Mouse (Mus musculus): Measurements from ENCODE around the gene Ccdc85a.

DNA sequence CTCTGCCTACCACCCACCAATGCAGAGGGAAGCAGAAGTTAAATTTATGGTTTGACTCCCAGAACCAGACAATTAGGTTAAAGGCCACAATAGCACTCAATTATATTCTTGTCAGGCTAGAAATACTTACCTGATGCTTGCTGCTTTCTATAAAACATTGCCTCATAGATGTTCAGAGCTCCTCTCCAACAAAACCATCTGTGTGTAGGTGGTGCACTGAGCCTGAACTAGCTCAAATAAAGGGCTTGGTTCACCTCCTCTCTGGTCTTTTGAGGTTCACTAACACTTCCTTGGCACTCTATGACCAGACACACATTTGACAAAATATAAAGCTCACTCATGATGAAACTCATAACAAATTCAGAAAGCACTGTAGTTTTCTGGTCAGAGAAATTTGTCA is 208.2 kb downstream of the Ccdc85a start:
- TF ChIP-seq EP300 (IDR thresholded peaks at IDR 0.05) (no peak), CTCF (IDR thresholded peaks at IDR 0.05) (no peak)
